ENCODE assay signal across 28 mouse cellular contexts in genomic region chr8:48274566-48274965, GRCm38 (mm10).
DNase-seq lines count a peak whose midpoint lies in the region; ATAC-seq and TF ChIP-seq lines count a peak whose summit lies in the region.
"Had no signal": no experiment of that assay in that cellular context is flagged by ENCODE, and none has a peak within 500 bp of the region (broad histone marks: within the 10 kb centered on the region; RNA-seq: fewer than 3 reads in every experiment).

No protein-coding gene starts in this region.

- WGBS in midbrain, embryonic 14.5 days, result 82% methylated on average over 11 of the region's 11 CpGs
- 96% methylated on average over 11 of the region's 11 CpGs for WGBS in midbrain, embryonic 11.5 days
- 74% methylated on average over 11 of the region's 11 CpGs for WGBS in midbrain, postnatal 0 days

- H3K27me3 ChIP-seq in midbrain, embryonic 14.5 days (ENCODE audit: control insufficient read depth, insufficient read depth, low read length), result no peaks in the 10 kb centered on the region
- peaks cover 3% of the 10 kb centered on the region; the same call in 1 of the 2 replicates for H3K27me3 ChIP-seq in midbrain, embryonic 11.5 days (ENCODE audit: control insufficient read depth, insufficient read depth, low read length)
- no peaks in the 10 kb centered on the region for H3K27me3 ChIP-seq in midbrain, postnatal 0 days (ENCODE audit: insufficient read depth, low read length)
- H3K27me3 ChIP-seq: forebrain, embryonic 12.5 days; liver, embryonic 12.5 days; neural tube, embryonic 13.5 days had no signal

- H3K4me1 ChIP-seq in midbrain, embryonic 14.5 days (ENCODE audit: control insufficient read depth, insufficient read depth, low read length), result no peaks in the 10 kb centered on the region
- peaks cover 5% of the 10 kb centered on the region; the same call in 1 of the 2 replicates for H3K4me1 ChIP-seq in midbrain, embryonic 11.5 days (ENCODE audit: control insufficient read depth, insufficient read depth, low read length)
- H3K4me1 ChIP-seq in midbrain, postnatal 0 days (ENCODE audit: insufficient read depth, low read length), result no peaks in the 10 kb centered on the region
- H3K4me1 ChIP-seq: liver, embryonic 12.5 days had no signal

- no peak for DNase-seq in frontal cortex, postnatal 25 days (ENCODE audit: low spot score in 2 of 2)
- peak; percentile 51 for DNase-seq in midbrain, embryonic 14.5 days
- DNase-seq in midbrain, embryonic 11.5 days (ENCODE audit: low spot score, missing footprints), result no peak
- DNase-seq in ZHBTc4 (ENCODE audit: low read depth, low spot score), result peak; percentile 33
- DNase-seq in midbrain, postnatal 0 days (ENCODE audit: low spot score), result no peak
- no peak for DNase-seq in gastrocnemius, adult 8-10 months (ENCODE audit: low spot score in 2 of 2)
- DNase-seq: adrenal gland, postnatal 10 days; B cell, adult 2 months; cerebellum, adult 11-12 months; cerebellum, adult 9-11 months; embryo, embryonic 11 days; gastrocnemius, postnatal 25 days; heart, adult 18-20 months; heart, postnatal 36 days; kidney, adult 18-20 months; kidney, postnatal 36 days; layer of hippocampus, postnatal 36 days; left cerebral cortex, postnatal 4 days; liver, postnatal 0 days; lung, postnatal 36 days; thymus, postnatal 14 days had no signal

- ATAC-seq in frontal cortex, adult (ENCODE audit: low TSS enrichment), result peak; percentile 46
- ATAC-seq in midbrain, embryonic 14.5 days (ENCODE audit: low FRiP score, low TSS enrichment), result no peak
- no peak for ATAC-seq in midbrain, embryonic 11.5 days (ENCODE audit: low FRiP score)
- no peak for ATAC-seq in midbrain, postnatal 0 days (ENCODE audit: low FRiP score)
- ATAC-seq: hindbrain, embryonic 16.5 days; liver, embryonic 12.5 days; liver, postnatal 0 days had no signal

- H3K9ac ChIP-seq in midbrain, embryonic 14.5 days (replicated peaks; ENCODE audit: low read length), result no peak overlapping the region
- no peak overlapping the region for H3K9ac ChIP-seq in midbrain, embryonic 11.5 days (ENCODE audit: low read length)
- no peak overlapping the region for H3K9ac ChIP-seq in midbrain, postnatal 0 days (replicated peaks; ENCODE audit: low read length, poor library complexity, severe bottlenecking)
- H3K9ac ChIP-seq: forebrain, embryonic 12.5 days; liver, embryonic 12.5 days; liver, postnatal 0 days; neural tube, embryonic 13.5 days had no signal

- H3K9me3 ChIP-seq in midbrain, embryonic 14.5 days (ENCODE audit: control insufficient read depth, low read length), result peaks cover 8% of the 10 kb centered on the region
- H3K9me3 ChIP-seq in midbrain, embryonic 11.5 days (ENCODE audit: control insufficient read depth, low read length), result peaks cover 13% of the 10 kb centered on the region
- no peaks in the 10 kb centered on the region for H3K9me3 ChIP-seq in midbrain, postnatal 0 days (ENCODE audit: low read length)

- H3K4me2 ChIP-seq in midbrain, embryonic 14.5 days (ENCODE audit: low read length), result no peak overlapping the region
- H3K4me2 ChIP-seq in midbrain, embryonic 11.5 days, result no peak overlapping the region
- 0 out of 2 replicates have a peak overlapping the region, but pooled peaks have one; percentile 12 for H3K4me2 ChIP-seq in midbrain, postnatal 0 days (ENCODE audit: low read depth, low read length, poor library complexity, severe bottlenecking)
- H3K4me2 ChIP-seq: forebrain, embryonic 12.5 days; heart, embryonic 11.5 days; liver, embryonic 12.5 days; neural tube, embryonic 13.5 days had no signal

- TF ChIP-seq CTCF in midbrain, postnatal 0 days (IDR thresholded peaks at IDR 0.05), result no peak

- no peak overlapping the region for H3K4me3 ChIP-seq in midbrain, embryonic 14.5 days (replicated peaks; ENCODE audit: low read depth, low read length)
- H3K4me3 ChIP-seq in midbrain, embryonic 11.5 days (ENCODE audit: low read depth, low read length), result no peak overlapping the region
- H3K4me3 ChIP-seq in midbrain, postnatal 0 days (ENCODE audit: low read depth, low read length), result no peak overlapping the region
- H3K4me3 ChIP-seq: erythroblast, embryonic 14.5 days; forebrain, embryonic 12.5 days; liver, embryonic 12.5 days; neural tube, embryonic 13.5 days had no signal

- H3K36me3 ChIP-seq in midbrain, embryonic 14.5 days (ENCODE audit: control insufficient read depth, insufficient read depth, low read length), result peaks cover 31% of the 10 kb centered on the region
- H3K36me3 ChIP-seq in midbrain, embryonic 11.5 days (ENCODE audit: control insufficient read depth, insufficient read depth, low read length), result peaks cover 22% of the 10 kb centered on the region
- peaks cover 9% of the 10 kb centered on the region; the same call in 1 of the 2 replicates for H3K36me3 ChIP-seq in midbrain, postnatal 0 days (ENCODE audit: insufficient read depth, low read length)

- H3K27ac ChIP-seq in midbrain, embryonic 14.5 days (replicated peaks; ENCODE audit: low read depth, low read length), result no peak overlapping the region
- no peak overlapping the region for H3K27ac ChIP-seq in midbrain, embryonic 11.5 days (ENCODE audit: low read depth, low read length)
- no peak overlapping the region for H3K27ac ChIP-seq in midbrain, postnatal 0 days (ENCODE audit: low read depth, low read length)
- H3K27ac ChIP-seq: forebrain, embryonic 12.5 days; liver, embryonic 12.5 days; neural tube, embryonic 13.5 days had no signal

Comparison
In these comparisons a context has a peak if more than half of its experiments do, and no peak if none do; other contexts are left out.
1. DNase-seq: peak in midbrain, embryonic 14.5 days (single experiment) and ZHBTc4 (single experiment); none in frontal cortex, postnatal 25 days (0 of 2), midbrain, embryonic 11.5 days (single experiment), midbrain, postnatal 0 days (single experiment) and gastrocnemius, adult 8-10 months (0 of 2).